Mouse (Mus musculus) 3134 (cell line): Measurements from ENCODE around the gene Chid1.
A peak's percentile ranks its signal among the peaks of the same experiment; 100 is the strongest.

Source experiments
- DNase-seq: peaks from one replicate; pipeline ENCODE4 v3.0.0-alpha.2; 2011; ENCODE audit warnings: low spot score; ENCODE audit not compliant: insufficient read length; ENCODE audit errors: extremely low read depth

Chid1 gene

DNA sequence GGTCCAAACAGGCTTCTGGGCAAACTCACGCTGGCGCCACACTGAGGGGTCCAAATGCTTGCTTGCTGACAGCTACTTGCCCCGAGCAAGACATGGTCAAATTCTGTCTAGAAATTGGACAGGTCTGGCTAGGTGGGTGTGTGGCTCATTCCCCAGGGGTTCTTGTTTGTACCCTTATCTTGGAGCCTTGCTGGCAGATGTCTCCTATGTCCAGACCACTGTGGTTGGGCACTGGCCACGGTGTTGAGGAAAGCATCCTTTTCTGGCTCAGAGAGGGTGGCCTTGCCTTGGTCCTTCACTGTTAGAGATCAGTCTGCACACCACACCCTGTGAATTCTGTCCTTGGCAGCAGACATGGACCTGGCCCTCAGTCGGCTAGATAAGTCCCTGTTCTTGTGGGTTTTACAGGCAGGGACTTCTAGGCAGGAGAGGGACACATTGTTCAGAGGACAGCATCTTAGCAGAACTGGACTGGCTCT lies 61.3 kb downstream of the Chid1 start:
- DNase-seq, result no peak

DNA sequence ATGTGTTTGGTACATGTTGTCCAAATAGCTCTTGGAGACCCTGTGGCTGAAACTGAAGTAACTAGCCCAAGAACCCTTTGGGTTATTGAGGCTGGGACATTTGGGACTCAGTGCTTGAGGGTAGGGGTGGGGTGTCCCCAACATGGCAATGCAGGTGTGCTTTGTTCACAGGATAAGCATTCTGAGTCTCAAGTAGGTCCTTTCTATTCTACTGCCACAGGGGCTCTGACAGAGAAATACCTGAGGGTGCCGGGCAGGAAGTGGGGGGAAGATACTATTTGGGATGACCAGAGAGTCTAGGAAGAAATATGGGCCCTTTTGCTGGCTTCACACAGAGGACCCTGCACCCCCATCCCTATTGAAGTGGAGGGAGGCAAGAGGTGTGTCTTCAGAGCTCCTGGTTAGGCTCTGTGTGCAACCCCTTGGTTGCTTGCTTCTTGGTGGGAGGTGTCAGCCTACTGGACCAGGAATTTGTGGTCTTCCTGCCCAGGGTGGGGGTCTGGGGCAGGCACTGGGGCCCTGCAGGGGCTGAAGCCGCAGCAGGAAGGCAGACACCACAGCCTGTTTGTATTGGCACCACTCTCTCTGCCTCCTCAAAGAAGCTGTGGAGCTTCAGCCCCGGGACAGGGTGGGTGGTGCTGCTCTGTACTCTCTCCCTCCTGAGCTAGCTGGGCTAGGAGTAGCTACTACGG lies 61.9 kb downstream of the Chid1 start:
- DNase-seq, result peak; percentile 73

DNA sequence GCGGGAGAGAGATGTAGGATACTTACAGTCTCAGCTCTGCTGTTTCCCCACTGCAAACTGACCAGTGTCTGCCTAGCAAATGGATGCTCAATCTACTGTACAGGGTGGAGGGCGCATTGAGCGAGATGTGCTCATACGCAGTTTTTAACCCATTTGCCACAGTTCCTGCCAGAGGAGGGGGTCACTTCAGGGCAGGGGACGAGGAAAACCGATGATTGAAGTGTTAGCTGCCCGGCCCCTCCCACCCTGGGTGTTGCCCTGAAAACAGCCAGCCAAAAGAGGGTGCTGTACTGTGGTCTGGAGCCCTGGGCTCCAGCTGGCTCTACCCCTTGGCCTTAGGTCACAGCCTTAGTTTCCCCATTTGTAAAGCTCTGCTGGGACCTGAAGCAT lies 62.7 kb downstream of the Chid1 start:
- DNase-seq, result no peak

DNA sequence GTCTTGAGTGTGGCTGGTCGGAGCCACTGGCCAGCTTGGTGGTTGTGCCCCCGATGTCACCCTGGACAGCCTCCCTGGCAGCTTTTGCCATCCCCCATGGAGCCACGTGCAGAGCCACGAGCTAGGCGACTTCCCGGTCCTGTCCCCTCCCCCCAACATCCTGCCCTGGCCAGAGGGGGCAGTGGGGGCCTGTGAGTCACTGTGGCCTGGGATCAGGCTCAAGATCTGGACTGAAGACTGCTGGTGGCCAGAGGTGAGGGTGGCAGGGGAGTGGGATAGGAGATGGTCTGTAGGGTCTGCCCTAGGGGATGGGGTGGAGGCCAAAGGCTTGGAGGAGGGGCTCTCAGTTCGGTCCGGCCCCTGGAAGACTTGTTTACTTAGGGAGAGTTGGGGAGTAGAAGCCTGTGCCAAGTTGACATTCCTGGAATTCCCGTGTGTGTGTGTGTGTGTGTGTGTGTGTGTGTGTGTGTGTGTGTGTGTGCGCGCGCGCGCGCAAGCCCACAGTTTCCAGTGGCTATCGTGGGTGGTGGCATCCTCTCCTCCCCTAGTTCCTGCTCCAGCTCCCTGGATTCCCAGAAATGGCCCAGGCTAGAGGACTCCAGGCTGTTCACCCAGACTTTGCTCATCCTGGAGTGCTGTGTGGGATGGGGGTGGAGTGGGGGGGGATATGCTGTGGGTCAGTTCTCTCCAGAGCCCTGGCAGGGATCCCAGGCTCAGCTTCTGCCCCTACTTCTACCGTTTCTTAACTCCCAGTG lies 63.3 kb downstream of the Chid1 start:
- peak; percentile 95 for DNase-seq

DNA sequence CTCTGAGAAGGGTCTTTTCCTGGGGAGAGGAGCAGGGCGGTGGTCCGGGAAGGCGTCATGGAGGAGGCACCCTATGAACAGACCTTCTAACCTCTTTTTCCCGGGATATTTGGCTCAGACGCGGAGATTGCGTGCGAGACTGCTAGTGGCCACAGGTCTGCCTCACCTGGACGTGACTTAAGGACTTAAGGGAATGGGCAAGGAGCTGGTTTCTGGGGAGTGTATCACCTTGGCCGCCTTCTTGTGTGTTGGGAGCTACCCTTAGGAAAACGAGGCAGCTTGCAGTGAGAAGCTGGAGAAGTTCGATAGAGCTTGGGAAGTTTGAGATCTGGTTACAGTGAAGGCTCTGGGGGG lies 63.9 kb downstream of the Chid1 start:
- no peak for DNase-seq

DNA sequence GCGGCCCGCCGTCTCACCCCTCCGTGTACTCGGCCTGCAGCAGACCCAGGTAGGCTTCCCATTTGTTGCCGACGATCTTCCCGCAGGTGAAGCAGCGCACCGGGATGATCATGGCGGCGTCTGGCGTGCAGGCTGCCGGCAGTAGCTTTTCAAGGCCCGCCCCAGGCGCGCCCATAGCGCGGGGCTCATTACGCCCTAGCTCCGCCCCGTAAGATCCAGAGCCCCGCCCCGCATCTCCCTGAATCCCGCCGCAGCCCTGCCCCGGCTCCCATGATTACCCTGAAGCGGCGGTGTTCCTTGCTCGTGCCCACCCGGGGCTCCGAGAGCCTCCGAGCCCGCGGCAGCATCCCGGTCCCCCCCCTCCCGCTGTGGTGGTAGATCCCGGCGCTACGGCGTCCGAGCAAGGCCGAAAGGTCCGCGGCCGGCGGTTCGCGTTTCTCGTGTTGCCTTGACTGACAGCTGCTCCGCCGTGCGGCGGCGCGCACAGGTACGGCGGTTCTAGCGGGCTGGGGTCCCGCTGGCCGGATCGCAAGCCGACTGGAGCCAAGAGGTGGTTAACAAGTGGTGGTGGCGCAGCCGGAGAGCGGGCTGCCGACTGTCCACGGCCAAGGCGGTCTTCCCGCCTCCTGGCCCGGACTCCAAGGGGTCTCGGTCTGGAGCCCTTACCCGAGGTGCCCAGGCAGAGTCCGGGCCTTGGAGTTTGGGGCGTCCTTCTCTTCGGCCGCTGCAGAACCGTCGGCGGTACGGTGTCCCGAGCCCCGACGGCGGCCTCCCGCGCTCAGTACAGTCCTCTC lies 64.4 kb downstream of the Chid1 start, which contains the start of the genes Polr2l and Tspan4:
TSS of gene Polr2l (minus strand) at position 122 of the 794 bp plus-strand sequence.
TSS of gene Tspan4 (plus strand) at position 230 of the 794 bp plus-strand sequence.
- peak; percentile 86 for DNase-seq

DNA sequence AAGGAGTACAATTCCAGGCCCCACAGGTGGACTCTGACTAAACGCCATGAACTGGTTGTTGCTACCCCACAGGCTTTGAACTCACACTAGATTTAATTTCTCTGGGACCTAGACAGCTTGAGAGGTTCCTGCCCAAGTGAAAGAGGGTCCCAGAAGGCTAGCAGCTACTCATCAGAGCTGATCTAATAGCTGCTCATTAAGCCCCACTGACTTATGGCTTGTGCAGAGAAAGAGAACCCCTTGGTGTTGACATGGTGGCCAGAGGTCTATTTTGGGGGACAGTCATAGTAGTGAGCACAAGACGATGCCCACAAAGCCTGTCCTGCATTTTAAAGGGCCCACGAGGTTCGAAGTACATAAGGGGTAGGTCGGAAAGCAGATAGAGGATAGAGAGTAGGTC lies 65.5 kb downstream of the Chid1 start:
- DNase-seq, result no peak

DNA sequence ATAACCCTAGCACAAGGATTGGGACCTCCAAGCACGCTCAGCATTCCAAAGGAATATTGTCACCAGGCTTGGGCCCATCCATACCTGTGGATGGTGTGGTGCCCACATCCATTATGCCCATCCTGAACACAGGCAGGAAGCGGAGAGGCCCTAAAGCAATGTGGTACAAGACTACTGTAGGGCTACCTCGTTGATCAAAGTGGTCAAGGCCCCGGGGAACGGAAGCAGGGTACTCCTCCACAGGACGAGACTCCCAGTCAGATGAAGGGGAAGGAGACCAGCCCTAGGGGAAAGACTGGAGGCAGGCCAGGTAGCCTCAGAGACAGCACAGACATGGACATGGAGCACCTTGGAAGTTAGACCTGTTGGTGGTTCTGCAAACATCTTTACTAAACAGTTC lies 66.9 kb downstream of the Chid1 start:
- no peak for DNase-seq

DNA sequence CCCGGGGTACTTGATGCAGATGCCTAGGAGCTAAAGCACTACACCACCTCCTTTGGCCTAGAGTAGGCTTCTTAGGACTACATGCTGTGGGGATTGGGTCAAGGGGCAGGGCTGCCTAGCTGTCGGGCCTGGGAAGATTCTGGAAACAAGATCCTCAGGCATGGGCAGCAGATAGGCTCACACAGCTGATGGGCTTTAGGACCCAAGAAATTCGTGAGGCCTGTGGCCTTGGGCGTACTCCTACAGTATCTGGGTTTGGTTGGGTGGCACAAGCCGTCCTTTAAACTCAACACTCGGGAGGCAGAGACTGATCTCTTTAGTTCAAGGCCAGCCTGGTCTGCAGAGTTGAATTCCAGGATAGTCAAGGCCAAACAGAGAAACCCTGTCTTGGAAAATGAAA lies 67.4 kb downstream of the Chid1 start:
- no peak for DNase-seq

DNA sequence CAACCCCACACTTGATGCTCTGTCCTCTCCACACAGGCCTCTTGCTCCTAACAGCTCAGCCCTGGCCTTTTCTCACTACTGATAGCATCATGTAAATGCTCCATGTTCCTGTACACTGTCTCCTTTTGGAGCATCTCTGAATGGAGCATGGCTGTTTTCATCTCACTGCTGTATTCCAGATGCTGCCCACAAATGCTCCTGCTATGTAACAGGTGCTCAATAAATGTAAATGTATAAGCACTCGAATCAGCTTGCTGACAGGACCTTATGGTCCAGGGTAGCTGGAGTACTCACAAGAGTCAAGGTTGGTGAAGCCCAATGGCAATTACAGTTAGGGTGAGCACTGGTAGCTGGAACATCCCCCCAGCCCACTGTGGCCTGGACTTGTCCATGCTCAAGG lies 68.4 kb downstream of the Chid1 start:
- DNase-seq, result no peak

DNA sequence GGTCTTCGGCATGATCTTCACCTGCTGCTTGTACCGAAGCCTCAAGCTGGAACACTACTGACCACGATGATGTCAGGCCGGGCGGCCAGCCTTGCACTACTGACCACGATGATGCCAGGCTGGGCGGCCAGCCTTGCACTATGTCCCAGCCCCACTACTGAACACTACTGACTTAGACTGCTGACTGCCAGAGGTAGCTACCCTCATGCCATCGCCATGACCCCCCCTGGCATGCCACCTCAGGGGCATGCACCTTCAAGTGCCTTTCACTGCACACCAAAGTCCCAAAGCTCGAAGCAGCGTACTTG lies 69.1 kb downstream of the Chid1 start:
- DNase-seq, result peak; percentile 51

DNA sequence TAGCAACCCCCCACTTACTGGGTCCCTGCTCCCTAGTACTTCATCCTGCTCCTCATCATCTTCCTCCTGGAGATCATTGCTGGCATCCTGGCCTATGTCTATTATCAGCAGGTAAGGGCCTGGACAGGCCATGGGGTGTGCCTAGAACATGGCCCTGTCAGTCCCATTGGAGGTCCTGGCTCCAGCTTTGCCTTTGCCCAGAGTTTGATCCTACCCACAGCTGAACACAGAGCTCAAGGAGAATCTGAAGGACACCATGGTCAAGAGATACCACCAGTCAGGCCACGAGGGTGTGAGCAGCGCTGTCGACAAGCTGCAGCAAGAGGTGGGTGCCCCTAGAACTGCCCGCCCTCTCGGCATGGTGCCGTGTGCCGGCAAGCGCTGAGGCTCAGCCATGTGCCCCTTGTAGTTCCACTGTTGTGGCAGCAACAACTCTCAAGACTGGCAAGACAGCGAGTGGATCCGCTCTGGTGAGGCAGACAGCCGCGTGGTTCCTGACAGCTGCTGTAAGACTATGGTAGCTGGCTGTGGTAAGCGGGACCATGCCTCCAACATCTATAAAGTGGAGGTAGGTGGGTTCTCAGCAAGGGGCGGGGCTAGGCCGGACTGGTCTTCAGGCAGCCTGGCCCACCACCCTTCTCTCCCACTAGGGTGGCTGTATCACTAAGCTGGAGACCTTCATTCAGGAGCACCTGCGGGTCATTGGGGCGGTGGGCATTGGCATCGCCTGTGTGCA lies 69.6 kb downstream of the Chid1 start:
- no peak for DNase-seq

DNA sequence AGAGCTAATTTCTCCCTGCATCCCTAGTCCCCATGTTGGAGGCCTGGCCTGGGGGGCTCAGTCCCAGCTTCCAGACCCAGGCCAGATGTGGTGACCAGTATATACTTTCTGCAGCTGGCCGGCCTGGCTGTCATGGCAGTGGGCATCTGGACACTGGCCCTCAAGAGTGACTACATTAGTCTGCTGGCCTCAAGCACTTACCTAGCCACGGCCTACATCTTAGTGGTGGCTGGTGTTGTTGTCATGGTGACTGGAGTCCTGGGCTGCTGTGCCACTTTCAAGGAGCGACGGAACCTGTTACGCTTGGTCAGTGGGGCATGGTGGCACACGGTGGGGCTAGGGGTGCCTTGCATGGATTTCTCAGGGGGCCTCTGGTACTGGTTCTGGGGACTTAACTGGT lies 70.3 kb downstream of the Chid1 start:
- peak; percentile 55 for DNase-seq

DNA sequence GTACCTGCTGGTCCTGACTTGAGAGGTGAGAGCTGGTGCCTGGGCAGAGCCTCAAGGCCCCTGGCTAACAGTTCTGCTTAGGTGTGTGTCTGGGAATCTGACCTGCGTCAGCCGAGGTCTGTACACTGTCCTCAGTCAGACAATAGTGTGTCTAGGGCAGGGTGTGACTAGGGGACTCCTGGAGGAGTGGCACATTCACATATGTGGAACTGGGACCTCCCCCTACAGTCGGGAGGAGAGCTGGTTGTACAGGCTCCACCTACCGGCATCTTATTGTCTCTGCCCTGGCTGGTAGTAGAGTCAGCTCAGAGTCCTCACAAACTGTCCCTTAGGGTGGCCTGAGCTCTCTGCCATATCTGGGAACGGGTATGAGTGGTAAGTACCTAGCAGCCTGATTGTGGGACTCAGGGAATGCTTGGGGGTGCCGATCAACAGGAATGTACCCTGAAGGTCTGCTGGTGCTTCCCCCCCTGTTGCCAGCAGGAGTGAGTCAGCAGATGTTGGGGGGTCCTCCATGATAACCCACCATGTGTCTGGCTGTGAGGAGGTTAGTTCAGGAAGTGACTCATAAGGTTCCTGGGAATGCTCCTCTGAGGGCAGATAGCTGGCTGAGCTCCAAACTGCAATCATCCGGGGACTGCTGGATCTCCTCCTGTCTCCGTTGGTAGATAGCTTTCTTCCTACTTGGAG lies 71.0 kb downstream of the Chid1 start:
- DNase-seq, result peak; percentile 84

DNA sequence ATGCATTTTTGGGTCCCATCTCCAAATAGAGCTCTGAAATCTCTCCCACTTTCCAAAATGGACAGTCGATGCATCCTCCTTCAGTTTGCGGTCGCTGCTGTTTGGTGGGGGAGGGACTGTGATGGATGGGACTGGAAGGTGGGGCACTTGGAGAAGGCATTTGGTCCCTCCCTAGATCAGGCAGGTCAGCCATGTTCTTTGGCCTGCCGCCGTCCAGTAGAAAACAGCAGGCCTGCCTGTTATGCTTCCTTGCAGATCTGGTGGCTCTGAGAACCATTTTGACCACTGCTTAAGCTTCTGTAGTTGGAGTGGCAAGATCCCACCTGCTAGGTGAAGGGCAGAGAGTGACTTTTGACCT lies 71.5 kb downstream of the Chid1 start:
- peak; percentile 52 for DNase-seq

DNA sequence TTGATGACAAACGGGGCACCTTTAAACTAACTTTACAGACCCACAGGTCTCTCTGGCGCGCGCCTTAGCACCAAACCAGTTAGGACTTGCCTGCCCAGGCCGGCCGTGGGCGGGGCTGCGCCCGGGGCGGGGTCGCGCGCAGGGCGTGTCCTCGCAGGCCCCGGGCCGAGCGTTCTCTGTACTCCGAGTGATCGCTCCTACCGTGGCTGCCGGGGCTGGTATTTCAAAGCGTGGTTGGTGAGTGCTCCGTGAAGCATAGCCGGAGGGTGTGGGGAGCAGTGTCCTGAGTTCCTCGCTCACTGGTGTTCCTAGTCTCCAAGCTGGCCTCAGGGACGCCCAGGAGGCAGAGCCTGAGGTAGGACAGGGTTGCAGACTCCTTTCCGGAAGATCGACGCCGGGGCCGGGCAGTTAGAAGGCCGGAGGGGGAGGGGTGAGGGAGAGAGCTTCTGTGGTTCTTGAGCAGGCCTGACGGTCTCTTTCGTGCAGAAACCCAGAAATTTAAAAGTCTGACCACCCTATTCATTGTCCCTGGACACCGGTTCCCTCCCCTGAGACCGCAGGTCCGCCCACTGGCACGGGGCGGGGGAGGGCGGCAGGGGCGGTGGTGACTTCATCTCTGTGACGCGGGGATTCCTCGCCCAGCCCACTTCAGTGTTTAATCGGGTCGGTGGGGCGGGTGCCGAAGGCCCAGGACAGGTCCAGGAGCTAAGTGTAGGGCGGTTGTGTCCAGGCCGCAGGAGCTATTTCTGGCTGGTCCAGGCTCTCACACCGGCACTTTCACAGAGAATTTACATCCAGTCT lies 72.2 kb downstream of the Chid1 start, which contains the start of gene Cd151:
TSS of gene Cd151 (plus strand) at position 163 of the 801 bp plus-strand sequence.
- peak; percentile 94 for DNase-seq

DNA sequence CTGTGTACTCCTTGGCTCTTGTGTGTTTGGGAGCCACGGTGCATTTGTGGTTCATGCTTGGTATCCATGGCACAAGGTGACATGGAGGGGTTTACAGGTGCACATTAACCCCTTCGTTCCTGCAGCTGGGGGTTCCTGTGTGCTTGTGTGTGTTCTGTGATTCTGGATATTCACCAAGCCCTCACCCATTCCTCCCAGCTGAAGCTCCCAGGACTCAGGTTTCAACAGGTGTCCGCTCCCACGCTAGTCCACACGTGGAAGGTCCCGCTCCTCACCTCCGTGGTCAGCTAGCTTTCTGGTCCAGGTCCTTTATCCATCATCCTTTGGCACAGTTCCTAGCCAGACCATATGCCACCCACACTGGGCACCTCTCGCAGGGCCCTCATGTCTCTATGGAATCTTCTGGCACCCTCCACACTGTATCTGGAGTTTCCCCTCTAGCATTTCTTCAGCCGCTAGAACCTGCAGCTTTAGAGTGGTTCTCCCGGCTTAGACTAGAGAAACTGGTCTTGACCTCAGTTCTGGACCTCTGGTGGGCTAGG lies 73.0 kb downstream of the Chid1 start:
- no peak for DNase-seq

DNA sequence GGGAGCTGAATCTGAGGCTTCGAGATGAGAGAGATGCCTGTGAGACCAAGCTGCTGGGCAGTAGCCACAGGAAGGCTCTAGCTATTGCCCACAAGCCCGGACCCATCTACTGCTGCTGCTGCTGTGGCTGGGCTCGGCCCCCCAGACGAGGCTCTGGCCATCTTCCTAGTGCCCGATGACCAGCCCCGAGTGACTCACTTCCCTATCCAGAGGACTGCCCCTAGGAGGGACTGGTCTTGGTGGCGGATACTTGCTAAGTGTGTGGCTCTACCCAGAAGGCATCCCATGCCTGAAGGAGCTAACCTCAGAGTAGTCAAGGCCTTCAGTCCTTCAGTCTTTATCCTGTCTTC lies 73.6 kb downstream of the Chid1 start:
- DNase-seq, result peak; percentile 81

DNA sequence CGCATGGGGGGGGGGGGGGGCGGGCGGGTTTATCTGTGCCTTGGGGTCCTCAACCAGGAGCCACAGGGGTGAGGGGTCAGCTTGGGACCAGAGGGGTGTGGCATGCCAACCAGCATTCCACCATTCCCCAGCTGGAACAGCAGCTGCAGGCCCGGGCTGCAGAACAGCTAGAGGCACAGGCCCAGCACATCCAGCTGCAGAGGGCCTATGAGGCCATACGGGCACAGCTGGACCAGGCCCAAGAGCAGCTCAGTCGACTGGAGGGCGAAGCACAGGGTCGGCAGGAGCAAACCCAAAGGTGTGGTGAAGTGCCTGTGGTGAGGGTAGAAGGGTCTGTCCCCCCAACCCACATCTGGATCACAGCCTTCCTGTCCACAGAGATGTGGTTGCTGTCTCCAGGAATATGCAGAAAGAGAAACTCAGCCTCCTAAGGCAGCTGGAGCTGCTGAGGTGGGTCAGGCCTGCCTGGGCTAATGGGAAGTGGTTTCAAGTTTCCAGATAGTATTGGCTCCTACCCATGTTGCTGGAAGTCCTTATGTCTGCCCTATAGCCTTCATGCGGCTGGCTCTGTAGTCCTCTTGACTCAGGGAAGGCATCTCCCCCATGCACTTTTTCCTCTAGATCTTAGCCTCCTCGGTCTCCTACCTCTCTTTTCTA lies 74.1 kb downstream of the Chid1 start:
- DNase-seq, result peak; percentile 74
